Mouse (Mus musculus) granulocyte monocyte progenitor cell, adult 5-6 weeks (primary cell): Measurements from ENCODE around the gene Nphs1. TPM values are rescaled to one million over a fixed set of nuclear protein-coding genes. Genes with fewer than 3 reads are reported as not detected.
A peak's percentile ranks its signal among the peaks of the same experiment; 100 is the strongest.
"Not testable (repeated sequence)": the region's sequence is repeated elsewhere in the genome, so short reads cannot be mapped to it uniquely, and the experiment has no call there.

Experiments used
- ATAC-seq: replicated peaks from 2 replicates; pipeline ENCODE4 v1.8.0; 2016; ENCODE audit warnings: mild to moderate bottlenecking, moderate TSS enrichment, inconsistent platforms; ENCODE audit not compliant: poor library complexity, severe bottlenecking
- total RNA-seq, 2 experiments: library from RNA; stranded (forward) in 1 of 2; stranded (reverse) in 1 of 2; fragments of 200-712, 200-1000 nt in 1 of 2; fragments of >200 nt in 1 of 2; fragmentation: Nextera tagmentation in 1 of 2; gene quantifications; 2 replicates each; pipeline ENCODE4 v1.2.3; 2014 to 2017

Nphs1 gene
- total RNA-seq, 2 experiments from 2014 or later: 0.57 TPM; not detected in 1

GRCm38 (mm10) chr7:30484250-30484649, 26.1 kb downstream of the Nphs1 start:
- ATAC-seq: no peak; the same call in 1 of the 2 replicates

GRCm38 (mm10) chr7:30490251-30490956, 32.3 kb downstream of the Nphs1 start:
- no peak; the same call in 1 of the 2 replicates for ATAC-seq

- no peak for ATAC-seq
Measured at GRCm38 (mm10) chr7:30490957-30491307, 32.8 kb downstream of the Nphs1 start.

GRCm38 (mm10) chr7:30492765-30493164, 34.6 kb downstream of the Nphs1 start:
- ATAC-seq: peak; percentile 75

- ATAC-seq: no peak
Measured at GRCm38 (mm10) chr7:30493401-30493931, 35.4 kb downstream of the Nphs1 start, which contains the start of gene Prodh2. Gene Prodh2, plus strand, starts transcription at chr7:30493622.

- not testable (repeated sequence) for ATAC-seq
Measured at GRCm38 (mm10) chr7:30495506-30496042, 37.5 kb downstream of the Nphs1 start.

- ATAC-seq: not testable (repeated sequence)
Measured at GRCm38 (mm10) chr7:30501159-30501558, 43.0 kb downstream of the Nphs1 start.

GRCm38 (mm10) chr7:30508061-30508460, 49.9 kb downstream of the Nphs1 start:
- ATAC-seq: peak; percentile 40; the same call in 1 of the 2 replicates

- no peak for ATAC-seq
Measured at GRCm38 (mm10) chr7:30515003-30515760, 57.1 kb downstream of the Nphs1 start.

GRCm38 (mm10) chr7:30518325-30518724, 60.2 kb downstream of the Nphs1 start:
- peak; percentile 14; the same call in 1 of the 2 replicates for ATAC-seq

- ATAC-seq: no peak
Measured at GRCm38 (mm10) chr7:30520396-30520795, 62.3 kb downstream of the Nphs1 start.

- no peak for ATAC-seq
Measured at GRCm38 (mm10) chr7:30520856-30521255, 62.7 kb downstream of the Nphs1 start.

GRCm38 (mm10) chr7:30522871-30523270, 64.8 kb downstream of the Nphs1 start:
- ATAC-seq: no peak

GRCm38 (mm10) chr7:30524487-30524886, 66.4 kb downstream of the Nphs1 start:
- no peak for ATAC-seq

GRCm38 (mm10) chr7:30525954-30526353, 67.8 kb downstream of the Nphs1 start:
- ATAC-seq: no peak

- no peak for ATAC-seq
Measured at GRCm38 (mm10) chr7:30526399-30526798, 68.3 kb downstream of the Nphs1 start.

GRCm38 (mm10) chr7:30526981-30527380, 68.9 kb downstream of the Nphs1 start:
- no peak; the same call in 1 of the 2 replicates for ATAC-seq

GRCm38 (mm10) chr7:30531291-30531815, 73.2 kb downstream of the Nphs1 start:
- no peak for ATAC-seq

- no peak for ATAC-seq
Measured at GRCm38 (mm10) chr7:30532931-30533330, 74.8 kb downstream of the Nphs1 start.

GRCm38 (mm10) chr7:30533941-30534632, 76.0 kb downstream of the Nphs1 start:
- no peak for ATAC-seq
